Mouse (Mus musculus) liver, adult 2 months (tissue): Measurements from ENCODE around the gene Prkag1. TPM values are rescaled to one million over a fixed set of nuclear protein-coding genes. Genes with fewer than 3 reads are reported as not detected.

Experiments
- DNase-seq: peaks from one replicate; pipeline ENCODE4 v3.0.0-alpha.2; 2011; ENCODE audit warnings: low read depth, low spot score; ENCODE audit errors: extremely low read depth
- H3K27ac ChIP-seq: fragments of 200-500 bp; replicated peaks from 2 replicates; pipeline ENCODE4 v1.5.1; 2012; ENCODE audit warnings: low read depth, mild to moderate bottlenecking, control low read depth, inconsistent platforms, low read length; ENCODE audit not compliant: insufficient read depth
- H3K27me3 ChIP-seq: fragments of 200-500 bp; 2 replicates; pipeline ENCODE4 v1.6.1; 2012; ENCODE audit warnings: mild to moderate bottlenecking, moderate library complexity, low read length, inconsistent platforms; ENCODE audit not compliant: control insufficient read depth, insufficient read depth
- H3K36me3 ChIP-seq: fragments of 200-500 bp; 2 replicates; pipeline ENCODE4 v1.6.1; 2012; ENCODE audit warnings: low read length, inconsistent platforms; ENCODE audit not compliant: control insufficient read depth, insufficient read depth
- H3K4me1 ChIP-seq: fragments of 200-500 bp; 2 replicates; pipeline ENCODE4 v1.6.1; 2011; ENCODE audit warnings: low read length; ENCODE audit not compliant: control insufficient read depth, insufficient read depth
- H3K4me3 ChIP-seq: fragments of 200-500 bp; 2 replicates; pipeline ENCODE4 v1.5.1; 2011; ENCODE audit warnings: low read depth, mild to moderate bottlenecking, control low read depth, low read length, moderate library complexity; ENCODE audit not compliant: insufficient read depth
- H3K79me2 ChIP-seq: fragments of 200-500 bp; 2 replicates; pipeline ENCODE4 v1.6.1; 2012; ENCODE audit warnings: inconsistent platforms, mild to moderate bottlenecking, low read length, moderate library complexity; ENCODE audit not compliant: control insufficient read depth, insufficient read depth
- H3K9ac ChIP-seq: fragments of 200-500 bp; 2 replicates; pipeline ENCODE4 v1.6.1; 2012; ENCODE audit warnings: low read depth, mild to moderate bottlenecking, control low read depth, inconsistent platforms, low read length
- CTCF ChIP-seq: fragments of 200-500 bp; IDR thresholded peaks from 2 replicates; pipeline ENCODE4 v1.5.1; 2011; ENCODE audit warnings: low read depth, low read length, control low read depth
- POLR2A ChIP-seq: fragments of 200-500 bp; IDR thresholded peaks from 2 replicates; pipeline ENCODE4 v1.6.1; 2011; ENCODE audit warnings: low read length, control low read depth; ENCODE audit not compliant: insufficient read depth; ENCODE audit errors: extremely low read depth
- WGBS: fragments of 180-500 bp; shearing (Covaris S2); methylation state at CpG from one replicate; pipeline ENCODE4 v1.1.7; 2018; 5-methylcytosine and 5-hydroxymethylcytosine counted together
- polyA plus RNA-seq: library from polyadenylated mRNA; depleted of rRNA; stranded (reverse); fragments of >200 nt; gene quantifications from 2 replicates; pipeline ENCODE4 v1.2.3, GENCODE M21; 2012
- total RNA-seq: library from RNA; depleted of rRNA; stranded (reverse); fragments of >200 nt; gene quantifications from 2 replicates; pipeline ENCODE4 v1.2.3, GENCODE M21; 2014

The Prkag1 gene
- total and polyA plus RNA-seq, 2 experiments, result 37.7 to 41.4 TPM

- Histone ChIP-seq H3K36me3 (no peaks in the 10 kb centered on the region), H3K27ac (no peak overlapping the region), H3K79me2 (no peaks in the 10 kb centered on the region), H3K4me3 (peak overlapping the region; percentile 30; the same call in 1 of the 2 replicates), H3K4me1 (peaks cover 2% of the 10 kb centered on the region; the same call in 1 of the 2 replicates), H3K9ac (0 out of 2 replicates have a peak overlapping the region, but pooled peaks have one; percentile 23), H3K27me3 (peaks cover 29% of the 10 kb centered on the region)
- 3% methylated on average over 64 of the region's 64 CpGs for WGBS
- no peak for DNase-seq
- TF ChIP-seq CTCF (peak; percentile 76), POLR2A (no peak)
Measured at GRCm38 (mm10) chr15:98805324-98806040, 25.8 kb downstream of the Prkag1 start.

GRCm38 (mm10) chr15:98804054-98804453, 27.3 kb downstream of the Prkag1 start:
- WGBS, result 3% methylated on average over 32 of the region's 32 CpGs
- H3K27me3 ChIP-seq, result peaks cover 29% of the 10 kb centered on the region

GRCm38 (mm10) chr15:98802926-98803325, 28.4 kb downstream of the Prkag1 start:
- WGBS, result 7% methylated on average over 8 of the region's 8 CpGs
- Histone ChIP-seq H3K9ac (no peak overlapping the region), H3K4me1 (peaks cover 2% of the 10 kb centered on the region; the same call in 1 of the 2 replicates), H3K79me2 (no peaks in the 10 kb centered on the region), H3K27ac (no peak overlapping the region), H3K36me3 (no peaks in the 10 kb centered on the region), H3K27me3 (peaks cover 25% of the 10 kb centered on the region), H3K4me3 (no peak overlapping the region)
- no peak for TF ChIP-seq POLR2A
- peak; percentile 84 for DNase-seq

More at GRCm38 (mm10) chr15:98804054-98804453, 27.3 kb downstream of the Prkag1 start:
- Histone ChIP-seq H3K4me1 (peaks cover 2% of the 10 kb centered on the region; the same call in 1 of the 2 replicates), H3K9ac (no peak overlapping the region), H3K79me2 (no peaks in the 10 kb centered on the region), H3K4me3 (no peak overlapping the region), H3K27ac (no peak overlapping the region), H3K36me3 (no peaks in the 10 kb centered on the region)
- DNase-seq, result peak; percentile 30
- TF ChIP-seq POLR2A (no peak), CTCF (peak; percentile 91)

DNA sequence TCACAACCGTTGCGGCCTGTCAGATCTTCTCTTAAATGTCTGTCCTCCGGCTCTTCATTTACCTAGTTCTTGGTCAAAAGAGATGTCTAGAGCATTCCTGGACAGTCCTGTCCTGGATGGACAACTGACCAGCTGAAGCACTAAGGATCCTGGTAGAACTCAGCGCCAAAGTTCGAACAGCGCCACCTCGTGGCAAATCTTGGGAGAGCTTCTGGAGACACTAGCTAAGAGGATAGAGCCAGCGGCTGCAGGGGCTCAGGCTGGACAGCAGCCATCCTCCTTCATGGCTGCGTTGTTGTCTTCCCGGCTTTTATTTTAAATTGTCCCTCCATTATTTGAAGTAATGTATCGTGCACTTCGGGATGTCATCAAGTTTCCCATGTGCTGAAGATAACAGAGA, 31.9 kb downstream of the Prkag1 start:
- 11% methylated on average over 12 of the region's 12 CpGs for WGBS
- Histone ChIP-seq H3K79me2 (no peaks in the 10 kb centered on the region), H3K27ac (no peak overlapping the region), H3K36me3 (no peaks in the 10 kb centered on the region), H3K4me1 (no peaks in the 10 kb centered on the region; the same call in 1 of the 2 replicates), H3K27me3 (peaks cover 12% of the 10 kb centered on the region), H3K9ac (no peak overlapping the region), H3K4me3 (no peak overlapping the region)
- TF ChIP-seq CTCF (peak; percentile 81), POLR2A (no peak)
- peak; percentile 37 for DNase-seq

GRCm38 (mm10) chr15:98798903-98799302, 32.4 kb downstream of the Prkag1 start:
- H3K27me3 ChIP-seq, result peaks cover 12% of the 10 kb centered on the region
- no peaks in the 10 kb centered on the region for H3K79me2 ChIP-seq
- WGBS, result 56% methylated on average over 3 of the region's 3 CpGs
- H3K4me1 ChIP-seq, result no peaks in the 10 kb centered on the region
- H3K9ac ChIP-seq, result no peak overlapping the region
- no peaks in the 10 kb centered on the region for H3K36me3 ChIP-seq
- no peak for DNase-seq
- TF ChIP-seq POLR2A, result no peak
- no peak for TF ChIP-seq CTCF
- H3K27ac ChIP-seq, result no peak overlapping the region
- no peak overlapping the region for H3K4me3 ChIP-seq

- Histone ChIP-seq H3K9ac (no peak overlapping the region), H3K79me2 (no peaks in the 10 kb centered on the region), H3K27me3 (peaks cover 14% of the 10 kb centered on the region), H3K27ac (no peak overlapping the region), H3K36me3 (no peaks in the 10 kb centered on the region), H3K4me3 (no peak overlapping the region), H3K4me1 (no peaks in the 10 kb centered on the region)
- DNase-seq, result no peak
- no peak for TF ChIP-seq POLR2A
- TF ChIP-seq CTCF, result no peak
- 25% methylated on average over 28 of the region's 28 CpGs for WGBS
Measured at GRCm38 (mm10) chr15:98797835-98798492, 33.4 kb downstream of the Prkag1 start.
